In genomic region chr4:56812096-56812495, GRCm38 (mm10) we compare ENCODE assay signal across 26 mouse cellular contexts.
"Had no signal": no experiment of that assay in that cellular context is flagged by ENCODE, and none has a peak within 500 bp of the region (broad histone marks: within the 10 kb centered on the region; RNA-seq: fewer than 3 reads in every experiment).

No protein-coding gene starts in this region.

- H3K27ac ChIP-seq: gastrocnemius, adult 2 months; heart, embryonic 10.5 days; hindbrain, embryonic 10.5 days; hindbrain, embryonic 12.5 days; intestine, embryonic 15.5 days; left cerebral cortex, adult 2 months; limb, embryonic 10.5 days; limb, embryonic 12.5 days; liver, embryonic 13.5 days had no signal

- ATAC-seq: hindbrain, embryonic 16.5 days; inflammation-experienced regulatory T-cells, adult 6 months; intestine, embryonic 15.5 days; intestine, postnatal 0 days had no signal

- H3K4me2 ChIP-seq: heart, embryonic 12.5 days; hindbrain, embryonic 12.5 days; intestine, embryonic 15.5 days; limb, embryonic 12.5 days; liver, embryonic 11.5 days; liver, embryonic 13.5 days had no signal

- H3K4me1 ChIP-seq: hindbrain, embryonic 10.5 days; hindbrain, embryonic 12.5 days; intestine, embryonic 15.5 days; liver, embryonic 13.5 days had no signal

- H3K9me3 ChIP-seq: heart, embryonic 10.5 days; heart, embryonic 12.5 days; hindbrain, embryonic 10.5 days; hindbrain, embryonic 12.5 days; intestine, embryonic 15.5 days; limb, embryonic 10.5 days; limb, embryonic 12.5 days; liver, embryonic 13.5 days had no signal

- H3K36me3 ChIP-seq: intestine, embryonic 15.5 days had no signal

- H3K27me3 ChIP-seq: heart, embryonic 12.5 days; hindbrain, embryonic 12.5 days; intestine, embryonic 15.5 days; limb, embryonic 12.5 days; liver, embryonic 13.5 days had no signal

- DNase-seq: gastrocnemius, adult 2 months; gastrocnemius, postnatal 10 days; gastrocnemius, postnatal 25 days; heart, adult 18-20 months; heart, postnatal 10 days; heart, postnatal 4 days; kidney, adult 18-20 months; kidney, adult 8-10 months; kidney, postnatal 10 days; kidney, postnatal 25 days; kidney, postnatal 4 days; layer of hippocampus, adult 9-11 months; liver; liver, embryonic 13.5 days had no signal

- H3K9ac ChIP-seq: heart, embryonic 12.5 days; hindbrain, embryonic 12.5 days; intestine, embryonic 15.5 days; limb, embryonic 12.5 days; liver, embryonic 13.5 days had no signal

- H3K4me3 ChIP-seq: gastrocnemius, adult 2 months; heart, embryonic 10.5 days; heart, embryonic 12.5 days; hindbrain, embryonic 10.5 days; hindbrain, embryonic 12.5 days; intestine, embryonic 15.5 days; left cerebral cortex, adult 2 months; limb, embryonic 10.5 days; limb, embryonic 12.5 days; liver, embryonic 13.5 days had no signal
